Mouse (Mus musculus) monocyte, adult 2 months (primary cell): Measurements from ENCODE around the gene Tmcc1.
"Not testable (repeated sequence)": the region's sequence is repeated elsewhere in the genome, so short reads cannot be mapped to it uniquely, and the experiment has no call there.

Source experiments
- DNase-seq, 2 experiments: peaks; one replicate each; pipeline ENCODE4 v3.0.0; 2022; ENCODE audit warnings: low spot score in 2 of 2, low read depth in 1 of 2

Tmcc1 gene

GRCm38 (mm10) chr6:116193394-116194393 is at the start of gene Tmcc1:
Gene Tmcc1, minus strand, starts transcription at chr6:116193486.
- peak; percentile 82 to 94 for DNase-seq

- DNase-seq, result no peak
Observed at GRCm38 (mm10) chr6:116240371-116240770, 47.1 kb upstream of the Tmcc1 start.

DNA sequence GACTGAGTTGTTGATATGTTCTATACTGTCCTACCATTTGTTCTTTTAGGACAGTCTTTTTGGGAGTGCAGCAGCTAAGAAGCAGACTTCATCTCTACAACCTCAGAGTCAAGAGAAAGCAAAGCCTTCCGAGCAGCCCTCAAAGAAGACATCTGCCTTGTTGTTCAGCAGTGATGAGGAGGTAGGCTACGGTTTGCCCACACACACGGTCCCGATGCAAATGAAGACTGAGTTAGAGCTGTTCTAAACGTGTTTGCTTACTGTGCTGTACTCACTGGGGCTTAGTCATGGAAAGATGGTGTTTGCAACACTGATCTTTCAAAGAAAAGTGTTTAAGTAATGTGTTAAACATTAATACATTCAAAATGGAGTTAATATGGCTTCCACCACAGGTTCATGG is 44.8 kb upstream of the Tmcc1 start:
- DNase-seq, result no peak

DNA sequence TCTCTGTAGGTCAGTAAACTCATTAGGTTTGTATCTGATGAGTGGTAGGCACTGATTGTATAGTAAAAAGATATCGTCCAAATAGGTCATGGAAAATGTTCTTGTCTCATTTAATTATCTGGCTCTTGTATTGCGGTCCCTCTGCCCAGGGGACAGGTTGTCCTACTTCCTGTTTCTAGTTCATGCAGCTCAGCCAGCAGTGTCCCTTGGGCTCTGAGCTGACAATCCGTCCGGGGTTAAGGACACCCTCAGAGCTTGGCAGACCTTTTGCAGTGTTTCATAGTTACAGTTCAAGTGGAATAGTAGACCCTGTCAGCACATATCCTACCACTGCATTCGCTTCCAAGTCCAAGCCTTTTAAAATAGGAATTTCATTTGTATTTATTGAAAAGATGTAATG is 42.0 kb upstream of the Tmcc1 start:
- DNase-seq, result no peak

- DNase-seq, result not testable (repeated sequence)
Observed at GRCm38 (mm10) chr6:116234821-116235220, 41.5 kb upstream of the Tmcc1 start.

GRCm38 (mm10) chr6:116228785-116229525 is 35.7 kb upstream of the Tmcc1 start:
- peak; percentile 47 to 58 for DNase-seq

DNA sequence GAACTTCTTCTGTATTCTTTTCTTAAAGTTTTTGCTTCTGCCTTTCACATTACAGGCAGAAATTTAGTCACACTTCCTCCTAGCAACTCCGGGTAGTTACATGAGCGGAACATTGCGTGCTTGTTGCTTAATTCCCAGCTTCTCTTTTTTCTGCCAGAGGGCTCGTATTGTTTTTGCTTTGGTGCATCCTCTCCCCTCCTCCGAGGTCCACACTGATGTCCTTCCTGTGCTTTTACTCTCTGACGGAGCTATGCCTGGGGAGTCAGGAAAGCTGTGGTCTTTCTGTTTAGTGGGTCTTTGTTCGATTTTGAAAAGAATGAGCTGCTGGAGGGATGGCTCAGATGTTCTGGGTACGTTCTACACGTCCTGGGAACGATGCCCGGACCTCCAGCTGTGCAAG is 34.5 kb upstream of the Tmcc1 start:
- DNase-seq, result peak; percentile 38 to 39

- DNase-seq, result peak; percentile 82 to 90
Observed at GRCm38 (mm10) chr6:116207729-116208534, 14.6 kb upstream of the Tmcc1 start, which contains the start of gene Washc2. Gene Washc2, plus strand, starts transcription at chr6:116208038.

GRCm38 (mm10) chr6:116199682-116200081 is 6.4 kb upstream of the Tmcc1 start:
- no peak for DNase-seq

GRCm38 (mm10) chr6:116198173-116198572 is 4.9 kb upstream of the Tmcc1 start:
- DNase-seq, result no peak

DNA sequence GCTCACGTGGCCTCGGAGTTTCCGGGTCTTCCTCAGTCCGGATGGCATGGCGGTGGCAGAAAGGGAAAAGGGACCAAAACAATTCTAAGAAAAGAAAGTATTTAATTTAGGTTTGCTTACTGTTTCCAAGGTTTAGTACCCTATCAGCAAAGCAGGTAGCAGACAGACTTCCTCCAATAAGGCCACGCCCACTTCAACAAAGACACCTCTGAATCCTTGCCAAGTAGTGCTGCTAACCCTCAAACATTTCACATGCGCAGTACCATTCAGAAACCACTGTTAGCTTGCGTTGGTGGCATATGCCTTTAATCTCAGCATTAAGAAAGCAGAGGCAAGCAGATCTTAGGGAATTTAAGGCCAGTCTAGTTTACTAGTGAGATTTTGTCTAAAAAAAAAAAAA is 2.5 kb upstream of the Tmcc1 start:
- DNase-seq, result no peak

- DNase-seq, result no peak
Observed at GRCm38 (mm10) chr6:116192809-116193311, 426 bp downstream of the Tmcc1 start.

DNA sequence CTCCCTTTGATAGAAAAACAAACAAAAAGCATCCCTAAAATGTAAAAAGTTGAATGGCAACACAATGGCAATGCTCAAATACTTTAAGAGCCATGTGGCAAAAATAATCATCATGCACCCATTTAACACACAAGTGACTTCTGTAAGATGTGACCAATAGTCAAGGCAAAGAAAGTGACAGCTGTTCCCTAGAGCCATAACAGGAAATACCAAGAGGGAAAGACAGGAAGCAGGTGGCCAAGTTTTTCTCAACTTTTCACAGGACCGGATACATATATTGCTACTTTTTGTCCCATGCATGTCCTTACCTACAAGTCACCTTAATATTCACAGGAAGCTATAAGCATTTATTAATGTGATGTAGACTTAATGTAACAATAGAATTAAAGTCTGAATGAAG is 3.9 kb downstream of the Tmcc1 start:
- DNase-seq, result no peak

DNA sequence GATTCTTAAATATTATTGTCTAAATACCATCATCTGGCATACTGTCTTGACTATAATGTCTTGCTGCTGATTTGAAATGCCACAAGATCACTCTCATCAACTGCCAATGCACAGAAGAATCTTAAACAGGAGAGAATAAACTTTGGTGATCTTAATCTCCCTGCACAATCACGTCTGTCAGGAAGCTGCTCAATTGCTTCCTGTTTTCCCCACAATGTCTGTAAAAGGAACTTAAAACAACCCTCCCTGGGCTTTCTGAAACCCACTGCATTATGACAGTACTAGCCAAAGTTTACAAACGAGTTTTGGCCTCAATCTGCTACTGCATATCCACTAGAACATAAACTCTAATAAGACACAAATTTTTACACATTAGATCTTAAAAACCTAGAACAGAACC is 6.8 kb downstream of the Tmcc1 start:
- no peak for DNase-seq

GRCm38 (mm10) chr6:116183509-116183908 is 9.8 kb downstream of the Tmcc1 start:
- DNase-seq, result no peak

GRCm38 (mm10) chr6:116180731-116181130 is 12.6 kb downstream of the Tmcc1 start:
- no peak for DNase-seq

DNA sequence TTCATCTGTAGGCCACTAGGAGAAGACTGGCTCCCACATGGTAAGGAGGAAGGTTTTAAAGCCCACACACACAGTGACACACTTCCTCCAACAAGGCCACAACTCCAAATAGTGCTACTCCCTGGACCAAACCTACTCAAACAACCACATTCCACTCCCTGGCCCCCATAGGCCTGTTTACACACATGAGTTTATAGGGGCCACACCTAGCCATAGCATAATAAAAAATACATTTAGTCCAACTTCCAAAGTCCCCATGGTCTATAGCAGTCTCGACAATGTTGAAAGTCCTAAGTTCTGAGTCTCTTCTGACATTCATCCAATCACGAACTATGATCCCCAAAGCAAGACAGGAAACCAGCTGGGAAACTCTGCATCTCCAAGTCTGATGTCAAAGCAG is 14.9 kb downstream of the Tmcc1 start:
- no peak for DNase-seq

DNA sequence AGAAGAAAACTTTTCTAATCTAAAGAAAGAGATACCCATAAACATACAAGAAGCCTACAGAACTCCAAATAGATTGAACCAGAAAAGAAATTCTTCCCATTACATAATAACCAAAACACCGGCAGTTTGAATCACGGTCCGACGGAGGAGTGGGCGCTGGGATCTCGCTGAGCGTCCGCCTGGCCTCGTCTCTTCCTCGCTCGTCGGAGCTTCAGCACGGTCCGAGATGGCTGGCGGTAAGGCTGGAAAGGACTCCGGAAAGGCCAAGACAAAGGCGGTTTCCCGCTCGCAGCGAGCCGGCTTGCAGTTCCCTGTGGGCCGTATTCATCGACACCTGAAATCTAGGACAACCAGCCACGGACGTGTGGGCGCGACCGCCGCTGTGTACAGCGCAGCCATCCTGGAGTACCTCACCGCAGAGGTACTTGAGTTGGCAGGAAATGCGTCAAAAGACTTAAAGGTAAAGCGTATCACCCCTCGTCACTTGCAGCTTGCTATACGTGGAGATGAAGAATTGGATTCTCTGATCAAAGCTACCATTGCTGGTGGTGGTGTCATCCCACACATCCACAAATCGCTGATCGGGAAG is 19.7 kb downstream of the Tmcc1 start:
- DNase-seq, result not testable (repeated sequence)

DNA sequence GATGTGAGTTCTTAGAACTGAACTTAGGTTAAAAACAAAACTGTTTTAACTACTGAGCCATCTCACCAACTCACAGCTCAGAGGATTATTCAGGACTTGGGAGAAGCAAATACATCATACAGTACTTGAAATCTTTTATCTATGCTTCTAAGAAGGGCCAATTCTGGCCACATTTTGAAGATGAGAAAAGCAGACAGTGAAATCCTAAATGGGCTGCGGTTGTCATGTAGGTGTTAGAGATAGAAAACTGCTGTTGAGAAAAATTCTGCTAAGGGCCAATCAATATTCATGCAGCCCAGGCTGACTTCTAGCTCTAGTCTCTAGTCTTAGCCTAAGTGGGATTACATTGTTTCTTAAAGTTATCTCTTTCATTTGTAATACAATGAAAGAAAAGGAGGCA is 26.9 kb downstream of the Tmcc1 start:
- no peak for DNase-seq

DNA sequence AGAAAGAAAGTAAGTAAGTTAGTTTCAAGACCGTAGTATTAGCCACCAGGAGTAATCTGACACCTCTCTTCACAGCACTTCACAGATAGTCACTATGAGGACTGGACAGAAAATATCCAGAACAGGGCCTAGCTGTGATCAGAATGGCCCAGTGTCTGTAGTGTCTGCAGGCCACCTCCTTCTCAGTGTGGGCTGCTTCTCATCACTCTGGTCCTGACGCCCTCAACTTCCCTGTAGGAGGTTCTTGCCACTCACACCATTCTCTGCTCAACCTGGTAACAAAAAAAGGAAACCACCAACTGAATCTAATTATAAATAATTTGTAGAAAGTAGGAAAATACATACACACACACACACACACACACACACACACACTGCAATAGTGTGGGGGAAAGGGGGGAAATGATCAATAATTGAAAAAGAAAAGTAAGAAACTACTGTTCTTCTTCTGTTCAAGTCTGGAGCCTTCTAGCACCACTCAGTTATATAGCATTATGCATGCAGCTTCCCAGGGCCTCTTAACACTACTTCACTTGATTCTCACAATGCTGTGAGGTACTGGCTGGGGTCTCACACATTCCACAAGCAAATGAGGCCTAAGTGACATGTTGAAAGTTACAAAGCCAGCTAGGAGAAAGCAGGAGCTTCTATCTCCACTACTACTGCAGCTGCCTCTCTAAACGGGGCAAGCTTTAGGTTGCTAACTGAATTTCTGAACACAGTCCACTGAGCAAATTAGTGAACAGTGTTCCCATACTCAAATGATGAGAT is 38.2 kb downstream of the Tmcc1 start:
- no peak for DNase-seq
